Mouse (Mus musculus): ENCODE results near the gene Klhl10. TPM values are rescaled to one million over a fixed set of nuclear protein-coding genes. Genes with fewer than 3 reads are reported as not detected.

Gene Klhl10
- total RNA-seq (2017), result 0.60 and 2.1 TPM in 2 replicates

- no peak for ATAC-seq (replicated peaks in 1 of 2; ENCODE audit: insufficient read depth in 1 of 2, low FRiP score in 2 of 2, low TSS enrichment in 1 of 2, low read depth in 1 of 2, poor library complexity in 2 of 2, severe bottlenecking in 2 of 2)
Observed at GRCm38 (mm10) chr11:100441797-100442196, at the start of gene Klhl10, which contains the start of gene Nt5c3b. TSS of gene Klhl10 (plus strand) at chr11:100441917. TSS of gene Nt5c3b (minus strand) at chr11:100441808.

GRCm38 (mm10) chr11:100392958-100393357, 48.8 kb upstream of the Klhl10 start:
- no peak for ATAC-seq (replicated peaks in 1 of 2; ENCODE audit: insufficient read depth in 1 of 2, low FRiP score in 2 of 2, low TSS enrichment in 1 of 2, low read depth in 1 of 2, poor library complexity in 2 of 2, severe bottlenecking in 2 of 2)

GRCm38 (mm10) chr11:100393733-100394132, 48.0 kb upstream of the Klhl10 start:
- ATAC-seq (replicated peaks in 1 of 2; ENCODE audit: insufficient read depth in 1 of 2, low FRiP score in 2 of 2, low TSS enrichment in 1 of 2, low read depth in 1 of 2, poor library complexity in 2 of 2, severe bottlenecking in 2 of 2), result no peak

- no peak for ATAC-seq (replicated peaks in 1 of 2; ENCODE audit: insufficient read depth in 1 of 2, low FRiP score in 2 of 2, low TSS enrichment in 1 of 2, low read depth in 1 of 2, poor library complexity in 2 of 2, severe bottlenecking in 2 of 2)
Observed at GRCm38 (mm10) chr11:100394353-100395074, 47.2 kb upstream of the Klhl10 start.

- no peak for ATAC-seq (replicated peaks in 1 of 2; ENCODE audit: insufficient read depth in 1 of 2, low FRiP score in 2 of 2, low TSS enrichment in 1 of 2, low read depth in 1 of 2, poor library complexity in 2 of 2, severe bottlenecking in 2 of 2)
Observed at GRCm38 (mm10) chr11:100395200-100395599, 46.5 kb upstream of the Klhl10 start.

GRCm38 (mm10) chr11:100395861-100396631, 45.7 kb upstream of the Klhl10 start:
- ATAC-seq (replicated peaks in 1 of 2; ENCODE audit: insufficient read depth in 1 of 2, low FRiP score in 2 of 2, low TSS enrichment in 1 of 2, low read depth in 1 of 2, poor library complexity in 2 of 2, severe bottlenecking in 2 of 2), result no peak

- no peak for ATAC-seq (replicated peaks in 1 of 2; ENCODE audit: insufficient read depth in 1 of 2, low FRiP score in 2 of 2, low TSS enrichment in 1 of 2, low read depth in 1 of 2, poor library complexity in 2 of 2, severe bottlenecking in 2 of 2)
Observed at GRCm38 (mm10) chr11:100396886-100397599, 44.7 kb upstream of the Klhl10 start.

GRCm38 (mm10) chr11:100397600-100398389, 43.9 kb upstream of the Klhl10 start, which contains the start of gene Jup:
TSS of gene Jup (minus strand) at chr11:100397763.
- ATAC-seq (replicated peaks in 1 of 2; ENCODE audit: insufficient read depth in 1 of 2, low FRiP score in 2 of 2, low TSS enrichment in 1 of 2, low read depth in 1 of 2, poor library complexity in 2 of 2, severe bottlenecking in 2 of 2), result peak; percentile 93 to 95

GRCm38 (mm10) chr11:100398517-100398916, 43.2 kb upstream of the Klhl10 start:
- no peak for ATAC-seq (replicated peaks in 1 of 2; ENCODE audit: insufficient read depth in 1 of 2, low FRiP score in 2 of 2, low TSS enrichment in 1 of 2, low read depth in 1 of 2, poor library complexity in 2 of 2, severe bottlenecking in 2 of 2)

GRCm38 (mm10) chr11:100399320-100399719, 42.4 kb upstream of the Klhl10 start:
- ATAC-seq (replicated peaks in 1 of 2; ENCODE audit: insufficient read depth in 1 of 2, low FRiP score in 2 of 2, low TSS enrichment in 1 of 2, low read depth in 1 of 2, poor library complexity in 2 of 2, severe bottlenecking in 2 of 2), result peak; percentile 14 to 34; a peak in 2 of 4 replicates

- no peak for ATAC-seq (replicated peaks in 1 of 2; ENCODE audit: insufficient read depth in 1 of 2, low FRiP score in 2 of 2, low TSS enrichment in 1 of 2, low read depth in 1 of 2, poor library complexity in 2 of 2, severe bottlenecking in 2 of 2)
Observed at GRCm38 (mm10) chr11:100399727-100400538, 41.8 kb upstream of the Klhl10 start.

- ATAC-seq (replicated peaks in 1 of 2; ENCODE audit: insufficient read depth in 1 of 2, low FRiP score in 2 of 2, low TSS enrichment in 1 of 2, low read depth in 1 of 2, poor library complexity in 2 of 2, severe bottlenecking in 2 of 2), result no peak
Observed at GRCm38 (mm10) chr11:100400842-100401241, 40.9 kb upstream of the Klhl10 start.

- no peak for ATAC-seq (replicated peaks in 1 of 2; ENCODE audit: insufficient read depth in 1 of 2, low FRiP score in 2 of 2, low TSS enrichment in 1 of 2, low read depth in 1 of 2, poor library complexity in 2 of 2, severe bottlenecking in 2 of 2)
Observed at GRCm38 (mm10) chr11:100402240-100402639, 39.5 kb upstream of the Klhl10 start.

GRCm38 (mm10) chr11:100402682-100403081, 39.0 kb upstream of the Klhl10 start:
- no peak for ATAC-seq (replicated peaks in 1 of 2; ENCODE audit: insufficient read depth in 1 of 2, low FRiP score in 2 of 2, low TSS enrichment in 1 of 2, low read depth in 1 of 2, poor library complexity in 2 of 2, severe bottlenecking in 2 of 2)

- no peak for ATAC-seq (replicated peaks in 1 of 2; ENCODE audit: insufficient read depth in 1 of 2, low FRiP score in 2 of 2, low TSS enrichment in 1 of 2, low read depth in 1 of 2, poor library complexity in 2 of 2, severe bottlenecking in 2 of 2)
Observed at GRCm38 (mm10) chr11:100403445-100404134, 38.1 kb upstream of the Klhl10 start.

Data from hematopoietic stem cell, adult 5-6 weeks (primary cell).